Mouse (Mus musculus) Muller cell, postnatal 12 days (primary cell): ENCODE measurements around the gene Zic4.

Experiments used
- DNase-seq: peaks from one replicate; pipeline ENCODE4 v3.0.0-alpha.2; 2015; ENCODE audit errors: inconsistent ontology term

Zic4 gene

GRCm38 (mm10) chr9:91363011-91363730, 958 bp downstream of the Zic4 start:
- no peak for DNase-seq

- DNase-seq: no peak
Measured at GRCm38 (mm10) chr9:91363814-91364126, 1.6 kb downstream of the Zic4 start.

- peak; percentile 70 for DNase-seq
Measured at GRCm38 (mm10) chr9:91364127-91364970, 2.1 kb downstream of the Zic4 start.

GRCm38 (mm10) chr9:91364971-91365501, 2.8 kb downstream of the Zic4 start:
- peak; percentile 81 for DNase-seq

- DNase-seq: peak; percentile 95
Measured at GRCm38 (mm10) chr9:91365664-91366063, 3.5 kb downstream of the Zic4 start, which contains the start of gene Zic1. Gene Zic1, minus strand, starts transcription at chr9:91365810.

- DNase-seq: peak; percentile 60
Measured at GRCm38 (mm10) chr9:91366226-91366998, 4.2 kb downstream of the Zic4 start.

GRCm38 (mm10) chr9:91366999-91367811, 5.0 kb downstream of the Zic4 start:
- DNase-seq: no peak

GRCm38 (mm10) chr9:91368150-91368549, 5.9 kb downstream of the Zic4 start:
- no peak for DNase-seq

- DNase-seq: no peak
Measured at GRCm38 (mm10) chr9:91368946-91369292, 6.7 kb downstream of the Zic4 start.

- DNase-seq: no peak
Measured at GRCm38 (mm10) chr9:91369293-91369991, 7.2 kb downstream of the Zic4 start.

- DNase-seq: no peak
Measured at GRCm38 (mm10) chr9:91370191-91370708, 8.0 kb downstream of the Zic4 start.

- no peak for DNase-seq
Measured at GRCm38 (mm10) chr9:91371011-91371410, 8.8 kb downstream of the Zic4 start.

- no peak for DNase-seq
Measured at GRCm38 (mm10) chr9:91371608-91372007, 9.4 kb downstream of the Zic4 start.

GRCm38 (mm10) chr9:91373811-91374575, 11.8 kb downstream of the Zic4 start:
- no peak for DNase-seq

GRCm38 (mm10) chr9:91374665-91375064, 12.5 kb downstream of the Zic4 start:
- DNase-seq: no peak

GRCm38 (mm10) chr9:91377036-91377872, 15.0 kb downstream of the Zic4 start:
- DNase-seq: peak; percentile 42

GRCm38 (mm10) chr9:91377873-91378150, 15.6 kb downstream of the Zic4 start:
- DNase-seq: peak; percentile 76

- no peak for DNase-seq
Measured at GRCm38 (mm10) chr9:91378411-91379299, 16.4 kb downstream of the Zic4 start.
